Mouse (Mus musculus): ENCODE measurements around the gene Myo15b.

Myo15b gene

DNA sequence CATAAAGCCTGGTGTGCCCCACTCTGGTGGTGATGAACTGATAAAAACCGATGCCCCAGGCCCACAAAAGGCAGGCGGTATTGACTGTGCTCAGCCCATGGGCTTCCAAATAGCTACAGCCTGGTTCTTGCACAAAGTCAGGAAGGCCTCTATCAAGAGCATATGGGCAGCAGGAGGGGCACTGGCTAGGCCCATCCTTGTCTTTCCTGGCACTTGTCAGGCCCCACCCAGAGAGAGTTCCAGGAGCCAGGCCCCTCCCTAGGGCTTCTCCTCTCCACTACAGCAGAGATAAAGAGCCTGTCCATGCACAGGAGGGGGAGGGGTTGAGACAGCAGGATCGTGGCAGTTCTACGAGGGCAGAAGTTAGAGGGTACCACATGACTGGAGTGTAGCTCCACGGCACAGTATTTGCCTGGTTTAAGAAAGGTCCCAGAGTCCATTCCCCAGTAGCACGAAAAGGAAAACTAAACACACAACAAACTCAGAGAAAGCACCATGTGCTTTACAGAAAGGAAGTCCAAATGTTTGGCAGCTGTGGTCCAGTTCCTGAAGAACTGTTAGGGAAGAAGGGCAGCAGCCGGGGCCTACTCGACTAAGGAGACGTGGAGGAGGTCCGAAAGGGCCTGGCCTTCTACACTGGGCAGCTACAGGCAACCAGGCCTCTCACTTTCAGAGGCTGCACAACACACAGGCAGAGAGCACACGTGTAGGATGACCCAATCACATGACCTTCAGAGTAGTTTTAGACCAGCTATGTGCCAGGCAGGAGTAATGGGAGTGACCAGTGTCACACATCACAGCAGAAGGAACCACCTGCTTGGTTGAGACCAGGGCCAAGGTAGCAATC lies 45.4 kb downstream of the Myo15b start:
- no peak for DNase-seq (ENCODE audit: low read depth)

DNA sequence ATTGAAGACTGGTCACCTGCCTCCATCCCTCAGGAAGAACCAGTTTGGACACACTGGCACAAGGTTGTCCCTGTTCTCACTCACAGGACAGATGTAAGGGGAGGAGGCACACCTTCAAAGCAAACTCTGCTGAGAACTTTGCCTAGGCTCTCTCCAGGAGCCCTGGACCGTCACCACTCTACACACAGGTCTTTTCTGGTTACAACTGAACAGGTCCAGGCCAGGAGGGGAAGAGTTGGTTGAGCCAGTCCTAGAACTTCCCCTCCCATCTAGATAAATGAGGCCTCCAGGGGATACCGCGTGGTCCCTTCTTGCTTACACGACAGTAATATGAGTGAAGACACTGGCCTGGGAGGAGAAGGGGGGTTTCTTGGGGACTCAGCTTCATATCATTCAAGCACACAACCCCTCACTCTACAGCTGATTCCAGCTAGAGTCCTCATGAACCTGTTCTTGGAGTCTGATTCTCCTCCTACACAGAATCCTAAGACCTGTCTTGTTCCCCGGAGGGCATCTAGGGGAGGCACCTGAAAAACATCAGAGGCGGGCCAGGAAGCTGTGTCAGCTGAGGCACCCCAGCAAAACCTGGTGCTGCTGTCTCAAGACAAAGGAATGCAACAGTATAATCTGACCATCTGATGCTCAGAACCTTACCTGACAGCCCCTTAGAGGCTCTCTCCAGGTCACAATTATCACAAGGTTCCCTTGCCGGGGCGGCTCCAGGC lies 46.2 kb downstream of the Myo15b start:
- no peak for DNase-seq (ENCODE audit: low read depth)

DNA sequence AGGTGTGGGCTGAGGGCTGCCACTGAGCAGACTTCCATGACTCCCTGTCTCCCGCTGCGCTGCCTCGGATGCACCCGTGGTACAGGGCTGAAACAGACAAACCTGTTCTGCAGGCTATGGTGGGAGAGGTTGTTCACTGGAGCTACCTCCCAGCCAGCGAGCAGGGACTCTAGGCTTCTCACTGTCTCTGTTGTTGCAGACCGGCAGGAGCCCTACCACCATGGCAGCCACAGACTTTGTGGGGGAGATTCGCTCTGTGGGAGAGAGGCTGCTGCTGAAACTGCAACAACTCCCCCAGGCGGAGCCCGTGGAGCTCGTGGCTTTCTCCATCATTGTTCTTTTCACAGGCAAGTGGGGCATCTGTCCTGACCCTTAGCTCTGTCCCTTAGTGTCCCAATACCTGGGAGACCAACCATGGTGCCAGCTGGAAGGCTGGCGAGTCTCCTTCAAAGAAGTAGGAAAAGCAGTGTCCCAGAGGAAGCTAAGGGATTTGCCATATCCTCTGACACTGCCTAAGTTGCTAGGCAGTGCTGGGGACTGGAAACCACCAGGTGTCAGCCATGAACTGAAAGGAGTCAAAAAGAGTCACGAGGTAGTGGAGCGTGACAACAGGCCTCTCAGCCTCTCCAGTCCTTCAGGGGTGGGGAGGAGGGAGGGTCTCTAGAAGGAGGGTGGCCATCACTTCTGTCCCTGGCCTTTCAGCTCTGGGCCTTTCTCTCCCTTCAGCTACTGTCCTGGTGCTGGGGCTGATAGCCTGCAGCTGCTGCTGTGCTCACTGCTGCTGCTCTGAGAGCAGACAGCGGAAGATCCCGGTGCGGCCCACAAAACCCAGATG lies 47.0 kb downstream of the Myo15b start:
- DNase-seq (ENCODE audit: low read depth), result no peak

DNA sequence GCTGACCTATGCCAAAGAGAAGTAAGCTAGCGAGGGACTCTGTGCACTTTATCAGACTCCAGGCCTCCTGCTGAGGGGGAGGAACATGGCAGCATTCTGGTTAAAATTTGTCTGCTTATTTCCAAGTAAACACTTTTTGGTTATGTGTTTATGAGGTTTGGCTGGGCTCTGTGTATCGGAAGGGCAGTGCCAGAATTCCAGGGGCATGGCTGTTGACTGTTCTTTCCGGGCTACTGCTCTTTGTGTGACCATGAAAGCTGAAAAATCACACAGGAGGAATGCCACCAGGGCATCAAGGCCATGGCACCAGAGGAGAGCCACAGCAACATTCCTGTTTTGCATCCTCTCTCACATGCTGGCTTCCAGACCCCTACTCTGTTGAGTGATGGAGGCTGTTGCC lies 47.9 kb downstream of the Myo15b start:
- DNase-seq (ENCODE audit: low read depth), result no peak

DNA sequence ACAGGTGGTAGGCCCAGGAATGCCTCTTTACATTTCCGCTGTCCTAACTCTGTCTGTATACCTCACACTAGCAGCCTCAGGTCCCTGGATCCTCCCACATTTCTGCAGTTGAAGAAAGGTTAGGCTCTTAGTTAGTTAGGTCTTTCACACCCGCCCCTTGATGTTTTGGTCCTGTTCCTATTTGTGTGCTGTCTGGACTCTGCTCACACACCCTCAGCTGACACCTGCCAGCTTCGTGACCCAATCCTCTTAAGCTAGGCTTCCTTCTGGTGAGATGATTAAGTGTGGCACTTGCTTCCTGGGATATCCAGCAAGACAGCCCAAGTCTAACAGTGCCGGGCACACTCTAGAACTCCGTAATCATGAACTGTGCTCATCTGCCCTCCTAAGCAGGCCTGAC lies 48.3 kb downstream of the Myo15b start:
- no peak for DNase-seq (ENCODE audit: low read depth)

DNA sequence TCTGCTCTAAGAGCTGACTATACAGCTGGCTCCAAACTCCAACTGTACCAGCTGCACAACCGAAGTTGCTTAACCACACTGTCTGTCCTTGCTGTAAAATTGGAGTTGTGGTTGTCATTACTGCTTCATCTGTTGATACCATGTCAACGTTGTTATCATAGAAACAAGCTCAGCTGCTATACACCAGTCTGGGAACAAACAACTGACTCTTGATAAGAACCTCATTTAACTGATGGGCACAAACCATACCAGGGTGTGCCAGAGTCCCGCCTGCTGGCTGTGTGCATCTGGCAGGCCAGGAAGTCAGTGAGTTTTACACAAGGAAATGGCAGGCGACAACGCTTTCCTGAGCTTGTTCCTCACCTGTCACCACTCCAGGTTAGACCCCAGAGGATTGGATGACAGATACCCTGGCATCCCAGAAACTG lies 52.9 kb downstream of the Myo15b start:
- DNase-seq (ENCODE audit: low read depth), result no peak

DNA sequence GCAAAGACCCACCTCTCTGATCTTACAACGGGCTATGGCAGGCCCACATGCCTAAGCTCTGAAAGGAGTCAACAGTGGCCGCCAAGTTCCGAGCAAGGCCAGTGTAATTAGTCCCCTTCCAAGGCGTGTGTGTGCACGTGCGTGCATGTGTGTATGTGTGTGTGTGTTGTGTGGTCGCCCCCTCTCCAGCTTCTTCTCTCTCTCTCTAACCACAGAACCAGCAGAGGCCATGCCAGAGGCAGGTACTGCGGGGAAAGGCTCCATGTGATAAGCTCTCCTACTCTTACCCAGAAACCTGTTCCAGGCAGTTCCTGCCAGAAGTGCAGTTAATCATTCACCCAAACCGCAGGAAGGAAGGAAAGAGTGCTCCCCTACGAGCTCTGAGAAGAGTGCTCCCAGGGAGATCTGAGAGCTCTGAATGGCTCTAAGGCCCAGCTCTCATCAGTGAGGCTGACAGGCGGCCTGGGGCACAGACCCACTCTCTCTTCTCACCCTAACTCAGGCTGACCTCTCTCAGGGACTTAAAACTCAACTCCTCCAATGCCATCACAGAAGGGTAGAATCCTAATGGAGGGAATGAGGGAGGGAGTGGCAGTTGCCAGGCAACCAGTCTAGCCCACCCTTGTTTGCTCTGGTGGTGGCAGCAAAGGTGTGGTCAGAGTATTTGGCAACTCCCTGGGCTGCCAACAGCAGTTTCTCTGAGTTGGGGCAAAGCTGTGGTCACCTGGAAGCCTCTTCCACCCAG lies 53.6 kb downstream of the Myo15b start, which contains the start of gene Smim6:
TSS of gene Smim6 (plus strand) at position 386 of the 745 bp plus-strand sequence.
- DNase-seq (ENCODE audit: low read depth), result no peak

DNA sequence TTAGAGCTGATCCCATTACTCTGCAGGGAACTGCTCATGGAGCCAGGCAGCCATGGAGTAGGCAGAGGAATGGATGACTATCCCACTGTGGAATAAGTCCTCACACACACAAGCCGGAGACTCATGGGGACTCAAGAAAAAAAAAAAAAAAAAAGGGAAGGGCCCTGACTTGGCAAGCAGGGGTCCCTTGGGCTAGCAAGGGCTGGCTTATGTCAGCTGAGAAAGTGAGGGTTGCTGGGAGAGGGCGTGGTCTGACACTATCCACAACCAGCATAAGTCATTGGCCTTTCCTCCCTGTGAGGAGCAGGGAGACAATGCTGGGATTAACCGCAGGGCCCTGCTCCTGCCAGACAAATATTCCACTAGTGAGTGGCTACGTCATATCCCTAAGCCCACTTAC lies 58.4 kb downstream of the Myo15b start:
- DNase-seq (ENCODE audit: low read depth), result no peak

DNA sequence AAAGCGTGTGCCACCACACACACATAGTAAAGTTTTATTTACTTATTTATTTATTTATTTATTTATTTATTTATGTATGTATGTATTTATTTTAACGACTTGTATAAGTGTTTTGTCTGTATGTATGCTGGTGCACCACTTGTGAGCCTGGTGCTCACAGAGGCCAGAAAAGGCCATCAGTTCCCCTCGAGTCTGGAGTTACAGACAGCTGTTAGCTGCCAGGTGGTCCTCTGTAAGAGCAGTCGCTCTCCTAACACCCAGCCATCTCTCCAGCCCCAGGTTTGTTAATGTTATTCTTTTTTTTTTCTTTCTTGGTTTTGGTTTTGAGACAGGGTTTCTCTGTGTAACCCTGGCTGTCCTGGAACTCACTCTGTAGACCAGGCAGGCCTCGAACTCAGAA lies 60.4 kb downstream of the Myo15b start:
- DNase-seq (ENCODE audit: low read depth), result no peak

DNA sequence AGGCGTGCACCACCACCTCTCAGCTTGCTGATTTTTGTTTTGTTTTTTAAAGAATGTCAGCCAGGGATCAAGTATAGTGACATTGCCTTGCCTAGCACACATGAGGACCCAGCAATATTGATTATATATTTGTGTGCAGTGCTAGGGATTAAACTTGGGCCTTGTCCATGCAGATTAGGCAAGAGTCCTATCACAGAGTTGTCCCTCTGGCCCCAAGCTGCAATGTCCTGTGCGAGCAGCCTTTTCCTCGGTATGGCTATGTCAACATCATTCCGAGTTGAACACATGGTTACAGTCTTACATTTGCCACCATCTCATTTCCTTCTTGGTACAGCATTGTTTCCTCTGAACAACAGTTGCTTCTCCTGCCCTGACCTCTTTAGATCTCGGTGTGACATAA lies 60.9 kb downstream of the Myo15b start:
- DNase-seq (ENCODE audit: low read depth), result no peak

DNA sequence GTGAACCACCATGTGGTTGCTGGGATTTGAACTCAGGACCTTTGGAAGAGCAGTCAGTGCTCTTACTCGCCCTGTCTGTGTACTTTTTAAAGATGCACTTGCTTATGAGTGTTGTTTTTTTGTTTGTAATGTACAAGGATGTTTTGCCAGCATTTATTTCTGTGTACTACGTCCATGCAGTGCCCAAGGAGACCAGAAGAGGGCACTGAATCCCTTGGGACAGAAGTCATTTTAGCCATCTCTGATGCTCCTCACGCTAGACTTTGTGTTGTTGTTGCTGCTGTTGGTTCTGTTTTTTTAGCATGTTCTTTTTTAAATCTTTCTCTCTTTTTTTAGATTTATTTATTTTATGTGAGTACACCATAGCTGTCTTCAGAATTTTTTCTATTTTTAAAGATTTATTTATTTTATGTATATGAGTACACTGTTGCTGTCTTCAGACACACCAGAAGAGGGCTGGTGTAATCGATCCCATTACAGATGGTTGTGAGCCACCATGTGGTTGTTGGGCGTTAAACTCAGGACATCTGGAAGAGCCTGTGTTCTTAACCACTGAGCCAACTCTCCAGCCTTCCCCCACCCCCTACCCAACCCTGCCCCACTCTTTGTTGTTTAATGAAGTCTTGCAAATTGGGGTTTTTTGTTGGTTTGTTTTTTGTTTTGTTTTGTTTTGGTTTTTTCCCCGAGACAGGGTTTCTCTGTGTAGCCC lies 62.1 kb downstream of the Myo15b start:
- DNase-seq (ENCODE audit: low read depth), result peak; percentile 44

DNA sequence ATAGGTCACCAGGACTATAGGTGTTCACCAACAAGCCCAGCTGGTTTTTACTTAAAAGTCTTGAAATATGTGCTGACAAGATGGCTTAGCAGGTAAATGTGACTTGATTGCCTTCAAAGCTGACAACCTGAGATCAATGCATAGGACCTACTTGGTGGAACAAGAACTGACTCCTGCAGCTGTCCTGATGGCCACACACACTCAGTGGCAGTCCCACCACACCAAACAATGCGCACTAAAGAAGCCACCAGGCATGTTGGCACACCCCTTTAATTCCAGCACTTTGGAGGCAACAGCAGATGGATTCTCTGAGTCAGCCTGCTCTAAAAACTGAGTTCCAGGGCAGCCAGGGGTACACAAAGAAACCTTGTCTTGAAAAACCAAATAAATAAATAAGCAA lies 63.8 kb downstream of the Myo15b start:
- no peak for DNase-seq (ENCODE audit: low read depth)

DNA sequence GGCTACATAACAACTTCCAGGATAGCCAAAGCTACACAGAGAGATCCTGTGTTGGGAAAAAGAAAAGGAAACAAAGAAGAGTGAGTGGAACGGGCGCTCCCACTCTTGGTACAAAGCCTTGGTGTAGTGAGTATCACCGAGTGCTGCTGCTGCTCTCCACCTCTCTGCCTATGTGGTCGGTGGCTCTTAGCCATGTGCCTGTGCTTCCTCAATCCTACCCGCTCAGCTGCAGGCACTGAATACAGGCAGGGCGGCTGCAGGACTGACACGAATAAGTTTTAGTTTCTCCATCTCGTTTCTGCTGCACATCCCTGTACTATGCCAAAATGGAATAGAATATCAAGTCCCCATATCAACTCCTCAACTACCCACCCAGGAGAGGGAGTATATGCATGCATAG lies 70.8 kb downstream of the Myo15b start:
- no peak for DNase-seq (ENCODE audit: low read depth)

DNA sequence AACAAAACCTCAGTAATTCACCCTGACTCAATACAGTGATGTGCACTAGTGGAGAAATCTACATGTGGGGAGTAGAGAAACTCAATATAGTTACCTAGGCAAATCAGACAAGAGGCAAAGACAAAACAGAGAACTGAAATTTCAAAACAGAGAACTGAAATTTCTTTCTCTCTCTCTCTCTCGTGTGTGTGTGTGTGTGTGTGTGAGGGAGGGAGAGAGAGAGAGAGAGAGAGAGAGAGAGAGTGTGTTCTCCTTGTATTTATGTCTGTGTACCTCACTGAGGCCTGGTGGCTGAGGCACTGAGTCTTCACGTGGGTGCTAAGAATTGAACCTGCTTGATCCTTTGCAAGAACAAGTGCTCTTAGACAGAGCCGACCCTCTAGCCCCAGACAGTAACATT lies 71.6 kb downstream of the Myo15b start:
- no peak for DNase-seq (ENCODE audit: low read depth)

DNA sequence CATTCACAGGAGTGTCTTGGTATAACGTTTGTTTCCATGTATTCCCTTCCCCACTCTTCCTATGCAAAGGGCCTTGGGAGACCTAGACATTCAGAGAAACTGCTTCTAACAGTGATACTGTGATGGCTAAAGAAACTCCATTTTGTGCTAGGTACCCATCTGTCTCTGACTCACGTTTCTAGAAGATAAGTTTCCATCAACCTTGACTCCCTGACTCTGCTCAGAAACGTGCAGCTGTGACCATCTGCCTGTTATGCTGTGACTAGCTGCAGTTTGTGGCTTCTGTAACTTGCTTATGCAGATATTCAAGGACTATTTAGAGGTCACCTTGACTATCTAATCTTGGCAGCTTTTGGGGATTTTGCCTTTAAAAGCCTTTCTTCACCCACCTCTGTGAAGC lies 73.0 kb downstream of the Myo15b start:
- no peak for DNase-seq (ENCODE audit: low read depth)

DNA sequence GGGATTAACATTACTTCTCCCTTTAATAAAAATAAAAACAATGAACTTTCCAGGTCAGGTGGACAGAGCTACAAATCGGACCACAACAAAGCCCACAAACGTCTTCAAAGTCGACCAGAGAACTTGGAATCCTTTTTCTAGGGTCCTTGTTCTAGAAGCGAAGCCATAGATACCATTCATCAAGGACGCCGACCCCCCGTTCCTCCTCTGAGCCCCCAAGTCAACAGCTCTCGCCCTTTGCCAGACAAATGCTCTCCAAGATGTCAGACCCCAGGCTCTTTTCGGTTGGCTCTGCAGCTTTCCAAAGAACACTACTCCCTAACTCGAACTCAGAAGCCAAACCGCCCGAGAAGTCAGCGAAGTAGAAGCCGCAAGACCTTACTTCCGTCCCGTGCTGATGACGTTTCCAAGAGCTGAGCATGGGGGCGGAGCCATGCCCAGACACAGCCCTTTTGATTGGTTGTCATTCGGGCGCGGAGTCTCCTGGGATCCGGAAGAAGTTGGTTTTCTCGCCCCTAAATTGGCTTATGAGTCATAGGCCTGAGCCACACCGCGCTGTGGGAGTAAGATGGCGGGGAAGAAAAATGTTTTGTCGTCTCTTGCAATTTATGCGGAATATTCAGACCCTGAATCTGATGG lies 75.0 kb downstream of the Myo15b start, which contains the start of the genes Sap30bp and Recql5:
TSS of gene Sap30bp (plus strand) at position 175 of the 639 bp plus-strand sequence.
TSS of gene Recql5 (minus strand) at position 370 of the 639 bp plus-strand sequence.
- DNase-seq (ENCODE audit: low read depth), result peak; percentile 99

DNA sequence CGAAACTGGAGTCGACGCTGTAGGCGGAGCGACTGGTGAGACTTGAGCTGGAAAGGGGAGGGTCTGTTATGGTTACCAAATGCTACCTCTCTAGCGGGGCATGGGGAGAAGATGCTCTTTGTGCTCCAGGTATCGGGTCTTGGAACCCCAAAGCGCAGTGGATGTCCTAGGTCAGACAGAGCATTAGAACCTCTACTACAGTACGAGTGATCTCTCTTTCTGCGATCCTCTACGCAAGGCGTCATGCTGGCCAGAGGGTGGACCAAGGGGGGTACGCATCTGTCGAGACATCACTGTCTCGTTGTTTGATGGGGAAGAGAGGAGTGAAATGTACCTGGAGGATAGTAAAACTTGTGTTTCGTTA lies 75.5 kb downstream of the Myo15b start:
- DNase-seq (ENCODE audit: low read depth), result no peak

DNA sequence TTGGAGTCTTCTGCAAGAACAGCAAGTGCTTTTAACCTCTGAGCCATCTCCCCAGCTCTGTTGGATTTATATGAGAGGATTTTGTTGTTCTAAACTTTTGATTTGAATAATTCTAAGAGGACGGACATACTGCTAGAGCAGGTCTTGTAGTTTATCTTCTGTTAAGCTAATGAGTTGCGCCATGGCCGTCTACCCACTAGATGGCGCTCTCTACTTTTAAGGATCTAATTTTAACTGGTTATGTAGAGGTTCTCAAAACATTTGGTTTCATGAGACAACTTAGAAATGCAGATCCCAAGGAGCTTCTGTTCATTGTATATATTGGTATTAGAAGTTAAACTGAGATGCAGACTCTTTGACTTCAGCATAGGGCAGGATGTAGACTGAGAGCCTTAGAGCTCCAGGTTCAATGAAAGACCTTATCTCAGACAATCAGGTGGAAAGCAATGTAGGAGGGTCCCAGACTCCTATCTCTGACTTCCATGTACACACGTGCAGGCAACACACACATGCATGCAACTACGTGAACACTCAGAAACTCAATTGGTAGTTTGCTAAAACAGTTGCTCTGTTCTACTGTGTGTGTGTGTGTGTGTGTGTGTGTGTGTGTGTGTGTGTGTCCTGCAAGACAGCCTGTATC lies 81.6 kb downstream of the Myo15b start:
- DNase-seq (ENCODE audit: low read depth), result no peak

DNA sequence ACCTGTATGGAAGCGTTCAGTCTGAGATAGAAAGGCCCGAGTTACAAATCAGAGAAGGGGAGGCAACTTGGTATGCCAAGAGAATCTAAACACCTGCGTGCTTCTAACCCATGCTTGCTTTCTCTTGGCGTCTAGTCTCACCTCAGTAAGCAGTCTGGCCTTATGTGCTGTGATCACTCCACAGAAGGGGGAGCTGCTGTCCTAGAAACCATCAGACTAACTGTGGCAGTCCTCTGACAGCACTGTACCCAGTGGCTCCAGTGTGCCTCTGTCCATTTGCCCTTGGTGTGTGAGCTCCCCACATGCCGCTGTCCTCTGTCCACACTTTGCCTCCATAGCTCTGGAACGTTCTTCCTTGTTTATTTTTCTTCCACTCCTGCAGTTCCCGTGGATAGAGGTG lies 83.8 kb downstream of the Myo15b start:
- no peak for DNase-seq (ENCODE audit: low read depth)

Measured in fibroblast of lung, adult 2 months (primary cell).